Mouse (Mus musculus) liver, embryonic 16.5 days (tissue): ENCODE measurements at regions not wholly inside any gene's neighbourhood (a gene's known extent, or its start where the extent isn't known, plus 50 kb on each side); places are given as distances from the start of the nearest gene placed in this dataset.
A peak's percentile ranks its signal among the peaks of the same experiment; 100 is the strongest.

Experiments
- ATAC-seq: fragments of 200-750 bp; cut with Nextera tagmentation; 2 replicates; pipeline ENCODE4 v1.8.0; 2017; ENCODE audit warnings: low read depth, mild to moderate bottlenecking, moderate number of reproducible peaks, moderate library complexity
- H3K27ac ChIP-seq: fragments of 300-500 bp; sonication (generic); 2 replicates; pipeline ENCODE4 v1.5.1; 2014; ENCODE audit warnings: mild to moderate bottlenecking, low read length
- H3K27me3 ChIP-seq: fragments of 300-500 bp; sonication (generic); 2 replicates; pipeline ENCODE4 v1.6.1; 2014; ENCODE audit warnings: low read depth, low read length, mixed read lengths; ENCODE audit not compliant: control insufficient read depth, insufficient read depth
- H3K36me3 ChIP-seq: fragments of 300-500 bp; sonication (generic); 2 replicates; pipeline ENCODE4 v1.6.1; 2014; ENCODE audit warnings: mild to moderate bottlenecking; ENCODE audit not compliant: control insufficient read depth, insufficient read depth
- H3K4me1 ChIP-seq: fragments of 300-500 bp; sonication (generic); 2 replicates; pipeline ENCODE4 v1.6.1; 2014; ENCODE audit warnings: low read depth, low read length, mixed read lengths; ENCODE audit not compliant: control insufficient read depth
- H3K4me2 ChIP-seq: fragments of 300-500 bp; sonication (generic); 2 replicates; pipeline ENCODE4 v1.6.1; 2014; ENCODE audit warnings: low read depth, low read length, mixed read lengths
- H3K4me3 ChIP-seq: fragments of 300-500 bp; sonication (generic); 2 replicates; pipeline ENCODE4 v1.5.1; 2014; ENCODE audit warnings: low read depth, mild to moderate bottlenecking, low read length
- H3K9ac ChIP-seq: fragments of 300-500 bp; sonication (generic); 2 replicates; pipeline ENCODE4 v1.6.1; 2014; ENCODE audit warnings: low read depth, low read length
- H3K9me3 ChIP-seq: fragments of 300-500 bp; sonication (generic); replicated peaks from 2 replicates; pipeline ENCODE4 v1.6.1; 2016; ENCODE audit warnings: low read length; ENCODE audit not compliant: control insufficient read depth
- WGBS: fragments of 180-500 bp; shearing (Covaris S2); extraction: QIAGEN DNeasy Blood & Tissue Kit; methylation state at CpG from one replicate; pipeline ENCODE4 v1.1.7; 2014; ENCODE audit not compliant: insufficient replicate concordance; 5-methylcytosine and 5-hydroxymethylcytosine counted together

DNA sequence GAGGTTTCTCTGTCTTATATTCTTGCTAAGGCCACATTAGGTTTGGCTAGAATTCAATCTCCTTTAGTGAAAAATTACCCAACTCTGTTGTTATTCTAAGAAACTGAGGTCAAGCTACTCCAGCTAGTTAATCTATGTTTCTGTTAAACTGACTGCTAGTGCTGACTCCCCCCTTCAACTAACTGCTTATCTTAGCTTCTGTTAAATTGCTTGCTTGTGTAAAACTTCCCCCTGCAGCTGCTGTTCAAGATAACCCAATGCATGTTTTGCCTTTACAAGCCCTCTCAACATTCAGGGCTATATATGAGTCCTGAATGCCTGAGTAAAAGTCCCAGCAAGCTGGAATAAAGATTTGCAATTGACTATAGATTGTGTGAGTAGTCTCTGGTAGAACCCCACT lies 143.6 kb downstream of the Cd55b start:
- Histone ChIP-seq H3K36me3 (no peaks in the 10 kb centered on the region), H3K27ac (no peak overlapping the region), H3K4me1 (peaks cover 11% of the 10 kb centered on the region), H3K4me3 (no peak overlapping the region), H3K4me2 (no peak overlapping the region), H3K27me3 (no peaks in the 10 kb centered on the region), H3K9ac (no peak overlapping the region), H3K9me3 (no peaks in the 10 kb centered on the region)
- ATAC-seq = no peak

DNA sequence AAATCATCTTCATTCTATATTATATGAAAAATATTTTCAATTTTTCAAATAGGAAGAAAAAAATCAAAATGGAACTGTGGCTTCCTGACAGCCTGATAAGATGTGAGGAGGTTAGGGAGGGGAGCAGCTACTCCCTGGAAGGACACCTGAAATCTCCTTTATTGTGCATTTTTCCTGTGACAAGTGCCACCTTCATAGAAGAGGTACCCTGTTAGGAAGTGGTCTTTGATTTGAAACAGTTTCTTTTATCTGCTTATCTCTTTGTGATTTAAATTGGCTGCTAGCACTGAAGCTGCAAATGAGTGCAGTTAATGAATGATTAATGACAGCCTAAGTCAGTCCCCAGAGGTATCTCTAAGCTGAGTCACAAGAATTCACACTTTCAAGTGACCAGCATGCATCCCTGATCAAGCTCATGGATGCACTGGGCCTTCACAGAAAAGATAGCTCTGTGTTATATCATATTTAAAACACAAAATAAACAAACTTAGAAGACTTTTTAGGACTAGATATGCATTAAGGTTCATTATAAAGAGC lies 144.7 kb downstream of the Cd55b start:
- Histone ChIP-seq H3K9me3 (no peaks in the 10 kb centered on the region), H3K4me1 (peaks cover 11% of the 10 kb centered on the region), H3K4me2 (no peak overlapping the region), H3K9ac (no peak overlapping the region), H3K4me3 (no peak overlapping the region), H3K36me3 (no peaks in the 10 kb centered on the region), H3K27me3 (no peaks in the 10 kb centered on the region), H3K27ac (no peak overlapping the region)
- no peak for ATAC-seq

DNA sequence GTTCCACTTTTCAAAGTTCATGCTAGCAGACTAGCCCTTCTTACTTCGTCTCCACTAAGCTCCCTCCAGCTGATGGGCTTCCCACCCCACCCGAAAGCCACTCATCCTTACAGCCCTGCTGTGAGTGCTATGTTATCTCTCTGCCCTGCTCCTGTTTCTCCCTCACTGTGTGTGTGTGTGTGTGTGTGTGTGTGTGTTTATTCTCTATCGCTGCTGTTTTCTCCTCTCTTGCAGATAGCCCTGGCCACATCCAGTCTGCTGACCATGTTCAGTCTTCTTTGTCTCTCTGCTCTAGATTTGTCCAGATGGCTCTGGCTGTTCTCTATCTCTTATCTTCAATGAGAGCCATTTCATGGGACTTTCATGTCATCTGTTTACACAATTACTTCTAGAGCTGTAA lies 145.9 kb downstream of the Cd55b start:
- Histone ChIP-seq H3K36me3 (no peaks in the 10 kb centered on the region), H3K4me1 (peaks cover 8% of the 10 kb centered on the region), H3K27ac (no peak overlapping the region), H3K9me3 (no peaks in the 10 kb centered on the region), H3K4me3 (no peak overlapping the region), H3K4me2 (no peak overlapping the region), H3K27me3 (no peaks in the 10 kb centered on the region), H3K9ac (no peak overlapping the region)
- WGBS = 12% methylated on average over 3 of the region's 3 CpGs
- peak; percentile 78 for ATAC-seq

DNA sequence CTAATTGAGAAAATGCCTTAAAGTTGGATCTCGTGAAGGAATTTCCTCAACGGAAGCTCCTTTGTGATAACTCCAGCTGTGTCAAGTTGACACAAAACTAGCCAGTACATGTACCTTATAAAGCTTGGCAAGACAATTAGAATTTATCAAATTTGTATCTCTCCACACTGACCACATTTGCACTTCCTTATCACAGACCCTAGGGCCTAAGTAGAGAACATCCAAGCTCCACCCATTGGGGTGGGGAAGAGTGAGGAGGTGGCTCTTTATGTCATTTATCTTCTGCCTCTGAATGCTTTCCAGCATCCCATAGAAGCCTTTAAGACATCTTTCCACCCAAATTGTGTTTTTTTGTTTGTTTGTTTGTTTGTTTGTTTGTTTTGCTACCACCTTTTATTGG lies 146.8 kb downstream of the Cd55b start:
- Histone ChIP-seq H3K27me3 (no peaks in the 10 kb centered on the region), H3K36me3 (no peaks in the 10 kb centered on the region), H3K9ac (no peak overlapping the region), H3K27ac (no peak overlapping the region), H3K9me3 (no peaks in the 10 kb centered on the region), H3K4me3 (no peak overlapping the region), H3K4me2 (no peak overlapping the region), H3K4me1 (peaks cover 8% of the 10 kb centered on the region)
- 50% methylated on average over 2 of the region's 2 CpGs for WGBS
- peak; percentile 47; the same call in 1 of the 2 replicates for ATAC-seq

DNA sequence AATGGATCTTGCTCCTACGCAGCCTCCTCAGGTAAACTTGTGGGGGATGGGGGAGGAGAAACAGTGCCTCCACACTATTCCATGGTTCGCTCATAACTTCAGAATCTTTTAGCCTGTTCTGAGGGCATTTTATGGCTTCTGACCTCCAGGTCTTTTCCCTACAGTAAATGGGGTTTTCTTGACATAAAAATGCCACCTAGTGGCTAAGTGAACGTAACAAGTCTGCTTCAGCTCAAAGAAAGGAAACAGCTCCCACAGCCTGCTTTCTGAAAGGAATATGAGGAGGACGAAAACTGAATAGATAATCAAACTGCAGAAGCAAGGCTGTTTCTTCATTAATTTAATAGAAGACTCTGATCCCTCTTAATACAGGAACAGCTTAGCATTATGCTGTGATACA lies 148.3 kb downstream of the Cd55b start:
- no peaks in the 10 kb centered on the region for H3K27me3 ChIP-seq
- 43% methylated on average over 4 of the region's 4 CpGs for WGBS
- H3K27ac ChIP-seq = no peak overlapping the region
- H3K9me3 ChIP-seq = no peaks in the 10 kb centered on the region
- no peaks in the 10 kb centered on the region for H3K36me3 ChIP-seq
- H3K4me3 ChIP-seq = no peak overlapping the region
- H3K4me1 ChIP-seq = peaks cover 8% of the 10 kb centered on the region
- no peak overlapping the region for H3K9ac ChIP-seq
- no peak overlapping the region for H3K4me2 ChIP-seq
- ATAC-seq = no peak

DNA sequence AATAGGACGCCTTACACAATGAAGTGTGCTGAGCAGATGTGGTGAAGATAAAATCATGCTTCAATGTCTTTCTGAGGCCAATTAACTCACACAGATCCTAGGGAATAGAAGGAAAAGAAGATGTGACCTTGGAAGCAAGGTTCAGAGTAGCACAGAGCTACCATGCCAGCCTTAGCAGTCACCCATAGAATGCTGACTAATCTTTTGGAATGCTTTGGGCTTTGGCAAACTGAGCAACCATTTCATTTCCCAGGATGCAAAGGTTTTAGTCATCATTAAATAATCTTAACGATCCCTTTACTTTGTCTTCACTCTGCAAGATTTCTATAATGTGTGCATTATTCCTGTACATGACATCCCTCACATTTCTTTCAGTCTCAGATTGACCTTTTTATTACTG lies 152.4 kb downstream of the Cd55b start:
- no peak for ATAC-seq
- WGBS = 66% methylated on average over 2 of the region's 2 CpGs
- H3K4me1 ChIP-seq = no peaks in the 10 kb centered on the region

More for the DNA sequence above, 152.4 kb downstream of the Cd55b start:
- H3K9me3 ChIP-seq = no peaks in the 10 kb centered on the region
- no peak overlapping the region for H3K4me2 ChIP-seq
- H3K27me3 ChIP-seq = no peaks in the 10 kb centered on the region
- H3K27ac ChIP-seq = no peak overlapping the region
- H3K36me3 ChIP-seq = no peaks in the 10 kb centered on the region
- H3K9ac ChIP-seq = no peak overlapping the region
- H3K4me3 ChIP-seq = no peak overlapping the region
